Mouse (Mus musculus): Measurements from ENCODE around the gene Spaca9. TPM values are rescaled to one million over a fixed set of nuclear protein-coding genes. Genes with fewer than 3 reads are reported as not detected.
A peak's percentile ranks its signal among the peaks of the same experiment; 100 is the strongest.

Spaca9 gene
- polyA plus RNA-seq, 1 experiment from 2014 or later, result 0.60 TPM

- Histone ChIP-seq H3K27ac (ENCODE audit: low read depth, low read length) (no peak overlapping the region), H3K36me3 (ENCODE audit: control insufficient read depth, insufficient read depth) (no peaks in the 10 kb centered on the region), H3K4me3 (ENCODE audit: low read depth, low read length) (no peak overlapping the region), H3K4me2 (replicated peaks; ENCODE audit: low read depth) (no peak overlapping the region), H3K27me3 (replicated peaks; ENCODE audit: control insufficient read depth, insufficient read depth, low read length) (no peaks in the 10 kb centered on the region), H3K9ac (ENCODE audit: low read depth, low read length) (no peak overlapping the region), H3K4me1 (replicated peaks; ENCODE audit: control insufficient read depth, insufficient read depth, low read length) (no peaks in the 10 kb centered on the region), H3K9me3 (ENCODE audit: control insufficient read depth) (no peaks in the 10 kb centered on the region)
- TF ChIP-seq CTCF (IDR thresholded peaks at IDR 0.05; ENCODE audit: low read depth), result no peak
- WGBS, result 56% methylated on average over 8 of the region's 8 CpGs
- ATAC-seq, result no peak
Observed at GRCm38 (mm10) chr2:28706106-28706636, 6.6 kb upstream of the Spaca9 start.

DNA sequence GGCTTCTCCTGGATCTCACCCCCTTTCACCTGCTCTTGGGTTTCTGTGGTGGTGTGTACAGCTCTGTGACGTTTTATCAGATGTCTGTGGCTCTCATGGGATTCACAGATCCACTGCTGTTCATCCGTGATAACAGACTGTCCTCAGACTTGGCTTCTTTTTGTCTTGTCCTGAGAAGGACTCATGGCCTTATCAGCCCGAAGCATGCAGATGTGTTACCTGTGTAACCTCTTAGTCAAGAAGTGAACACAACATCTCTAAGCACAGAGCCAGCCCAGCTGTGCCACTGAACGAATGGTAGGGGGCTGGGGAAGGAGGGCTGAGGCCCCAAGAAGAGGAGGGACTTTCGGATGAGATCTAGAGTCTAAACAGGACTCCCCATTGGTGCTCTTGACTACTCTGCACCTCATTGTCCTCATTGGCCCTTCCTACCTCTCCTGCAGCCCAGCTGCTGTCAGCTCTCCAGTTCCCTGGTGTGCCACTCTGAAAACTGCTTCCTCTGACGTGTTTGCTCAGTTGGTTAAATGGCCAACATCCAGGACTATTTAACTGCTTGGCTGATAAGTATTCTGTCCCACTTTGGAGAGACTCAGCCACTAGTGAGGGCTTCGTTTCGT, 2.2 kb upstream of the Spaca9 start:
- H3K27ac ChIP-seq (ENCODE audit: low read depth, low read length), result no peak overlapping the region
- no peaks in the 10 kb centered on the region for H3K9me3 ChIP-seq (ENCODE audit: control insufficient read depth)
- 68% methylated on average over 8 of the region's 8 CpGs for WGBS
- H3K9ac ChIP-seq (ENCODE audit: low read depth, low read length), result no peak overlapping the region
- TF ChIP-seq CTCF (IDR thresholded peaks at IDR 0.05; ENCODE audit: low read depth), result no peak
- no peak overlapping the region for H3K4me2 ChIP-seq (replicated peaks; ENCODE audit: low read depth)
- no peaks in the 10 kb centered on the region for H3K27me3 ChIP-seq (replicated peaks; ENCODE audit: control insufficient read depth, insufficient read depth, low read length)
- ATAC-seq, result no peak
- no peaks in the 10 kb centered on the region for H3K36me3 ChIP-seq (ENCODE audit: control insufficient read depth, insufficient read depth)
- H3K4me1 ChIP-seq (replicated peaks; ENCODE audit: control insufficient read depth, insufficient read depth, low read length), result no peaks in the 10 kb centered on the region; the same call in 1 of the 2 replicates
- H3K4me3 ChIP-seq (ENCODE audit: low read depth, low read length), result no peak overlapping the region

DNA sequence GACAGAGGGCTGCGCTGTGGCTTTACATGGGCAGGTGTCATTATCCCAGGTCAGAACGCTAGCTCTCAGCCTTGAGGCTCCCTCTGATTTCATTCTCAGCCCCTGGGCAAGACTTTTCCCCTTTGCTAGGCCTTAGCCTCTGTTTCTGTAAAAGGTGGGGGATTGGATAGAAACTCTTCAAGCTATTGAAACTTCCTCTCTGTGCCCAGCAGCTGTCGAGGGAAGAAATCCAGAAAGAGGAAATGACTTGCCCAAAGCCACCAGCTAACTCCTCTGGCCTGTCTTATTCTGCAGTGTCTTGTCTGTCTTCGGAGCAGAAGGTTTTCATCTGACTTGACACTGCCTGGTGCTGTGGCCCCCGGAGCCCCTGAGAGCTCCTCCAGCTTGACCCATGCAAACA, 961 bp downstream of the Spaca9 start:
- no peak overlapping the region for H3K4me3 ChIP-seq (ENCODE audit: low read depth, low read length)
- H3K9ac ChIP-seq (ENCODE audit: low read depth, low read length), result no peak overlapping the region
- no peaks in the 10 kb centered on the region for H3K9me3 ChIP-seq (ENCODE audit: control insufficient read depth)
- no peak for TF ChIP-seq CTCF (IDR thresholded peaks at IDR 0.05; ENCODE audit: low read depth)
- no peak overlapping the region for H3K4me2 ChIP-seq (replicated peaks; ENCODE audit: low read depth)
- no peak overlapping the region for H3K27ac ChIP-seq (ENCODE audit: low read depth, low read length)
- no peak for ATAC-seq
- 78% methylated on average over 5 of the region's 5 CpGs for WGBS
- H3K4me1 ChIP-seq (replicated peaks; ENCODE audit: control insufficient read depth, insufficient read depth, low read length), result no peaks in the 10 kb centered on the region; the same call in 1 of the 2 replicates
- no peaks in the 10 kb centered on the region for H3K36me3 ChIP-seq (ENCODE audit: control insufficient read depth, insufficient read depth)
- H3K27me3 ChIP-seq (replicated peaks; ENCODE audit: control insufficient read depth, insufficient read depth, low read length), result no peaks in the 10 kb centered on the region

DNA sequence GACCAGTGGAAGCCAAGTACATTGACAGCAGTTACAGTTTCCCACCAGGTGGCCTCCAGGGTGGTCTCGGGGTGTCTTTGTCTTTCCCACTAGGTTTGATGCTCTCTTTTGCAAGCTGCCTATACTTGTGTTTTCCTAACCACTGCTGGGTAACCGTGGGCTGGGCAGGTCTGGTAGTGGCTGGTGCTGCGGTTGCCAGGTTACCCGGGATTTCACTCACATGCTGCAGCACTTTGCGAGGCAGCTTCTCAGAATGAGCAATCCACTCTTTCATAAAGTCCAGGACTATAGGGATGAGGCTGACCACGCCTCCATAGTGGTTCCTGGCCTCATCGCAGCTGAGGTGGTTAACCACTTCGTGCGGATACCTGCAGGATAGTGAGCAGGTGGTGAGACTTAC, 6.8 kb downstream of the Spaca9 start:
- H3K9ac ChIP-seq (ENCODE audit: low read depth, low read length), result no peak overlapping the region
- TF ChIP-seq CTCF (IDR thresholded peaks at IDR 0.05; ENCODE audit: low read depth), result no peak
- H3K36me3 ChIP-seq (ENCODE audit: control insufficient read depth, insufficient read depth), result peaks cover 7% of the 10 kb centered on the region; the same call in 1 of the 2 replicates
- H3K9me3 ChIP-seq (ENCODE audit: control insufficient read depth), result no peaks in the 10 kb centered on the region
- H3K4me2 ChIP-seq (replicated peaks; ENCODE audit: low read depth), result no peak overlapping the region
- H3K4me1 ChIP-seq (replicated peaks; ENCODE audit: control insufficient read depth, insufficient read depth, low read length), result no peaks in the 10 kb centered on the region
- no peak overlapping the region for H3K4me3 ChIP-seq (ENCODE audit: low read depth, low read length)
- H3K27ac ChIP-seq (ENCODE audit: low read depth, low read length), result no peak overlapping the region
- no peak for ATAC-seq
- no peaks in the 10 kb centered on the region for H3K27me3 ChIP-seq (replicated peaks; ENCODE audit: control insufficient read depth, insufficient read depth, low read length)
- 66% methylated on average over 9 of the region's 9 CpGs for WGBS

- 53% methylated on average over 3 of the region's 3 CpGs for WGBS
- no peaks in the 10 kb centered on the region for H3K27me3 ChIP-seq (replicated peaks; ENCODE audit: control insufficient read depth, insufficient read depth, low read length)
- H3K4me1 ChIP-seq (replicated peaks; ENCODE audit: control insufficient read depth, insufficient read depth, low read length), result no peaks in the 10 kb centered on the region
- no peak overlapping the region for H3K9ac ChIP-seq (ENCODE audit: low read depth, low read length)
- no peak overlapping the region for H3K4me3 ChIP-seq (ENCODE audit: low read depth, low read length)
- no peaks in the 10 kb centered on the region for H3K9me3 ChIP-seq (ENCODE audit: control insufficient read depth)
- H3K4me2 ChIP-seq (replicated peaks; ENCODE audit: low read depth), result no peak overlapping the region
- no peak for ATAC-seq
- TF ChIP-seq CTCF (IDR thresholded peaks at IDR 0.05; ENCODE audit: low read depth), result peak; percentile 78
- peaks cover 50% of the 10 kb centered on the region for H3K36me3 ChIP-seq (ENCODE audit: control insufficient read depth, insufficient read depth)
- no peak overlapping the region for H3K27ac ChIP-seq (ENCODE audit: low read depth, low read length)
Observed at GRCm38 (mm10) chr2:28688431-28688830, 11.1 kb downstream of the Spaca9 start.

DNA sequence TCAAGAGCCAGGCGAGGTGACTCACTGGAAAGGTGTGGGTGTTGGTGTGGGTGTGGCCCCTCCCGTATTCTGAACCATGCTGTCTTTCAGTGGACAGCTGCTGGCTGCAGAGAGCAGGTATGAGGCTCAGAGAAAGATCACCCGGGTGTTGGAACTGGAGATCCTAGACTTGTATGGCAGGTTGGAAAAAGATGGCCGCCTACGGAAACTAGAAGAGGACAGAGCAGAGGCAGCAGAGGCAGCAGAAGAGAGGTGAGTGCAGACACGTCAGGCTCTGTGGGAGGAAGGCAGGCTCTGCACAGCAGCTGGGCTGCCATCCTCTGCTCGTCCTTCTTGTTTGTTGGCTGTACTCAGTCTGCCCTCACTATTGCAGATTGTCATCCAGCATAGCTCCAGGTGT, 13.6 kb downstream of the Spaca9 start:
- Histone ChIP-seq H3K4me3 (ENCODE audit: low read depth, low read length) (no peak overlapping the region), H3K27me3 (replicated peaks; ENCODE audit: control insufficient read depth, insufficient read depth, low read length) (no peaks in the 10 kb centered on the region), H3K4me1 (replicated peaks; ENCODE audit: control insufficient read depth, insufficient read depth, low read length) (no peaks in the 10 kb centered on the region), H3K27ac (ENCODE audit: low read depth, low read length) (no peak overlapping the region), H3K9me3 (ENCODE audit: control insufficient read depth) (no peaks in the 10 kb centered on the region), H3K4me2 (replicated peaks; ENCODE audit: low read depth) (no peak overlapping the region), H3K9ac (ENCODE audit: low read depth, low read length) (no peak overlapping the region), H3K36me3 (ENCODE audit: control insufficient read depth, insufficient read depth) (peaks cover 75% of the 10 kb centered on the region)
- WGBS, result 81% methylated on average over 7 of the region's 7 CpGs
- no peak for ATAC-seq
- no peak for TF ChIP-seq CTCF (IDR thresholded peaks at IDR 0.05; ENCODE audit: low read depth)
